Mouse (Mus musculus) cerebellum, postnatal 25 days (tissue): ENCODE data around the gene Ppig.
"Not testable (repeated sequence)": the region's sequence is repeated elsewhere in the genome, so short reads cannot be mapped to it uniquely, and the experiment has no call there.

Source experiments
- DNase-seq, 2 experiments: peaks; one replicate each; pipeline ENCODE4 v3.0.0; 2021; ENCODE audit warnings: mixed read lengths in 2 of 2

Ppig gene

GRCm38 (mm10) chr2:69722273-69722649, at the start of gene Ppig:
Ppig (plus strand) TSS chr2:69722545.
- DNase-seq: no peak

DNA sequence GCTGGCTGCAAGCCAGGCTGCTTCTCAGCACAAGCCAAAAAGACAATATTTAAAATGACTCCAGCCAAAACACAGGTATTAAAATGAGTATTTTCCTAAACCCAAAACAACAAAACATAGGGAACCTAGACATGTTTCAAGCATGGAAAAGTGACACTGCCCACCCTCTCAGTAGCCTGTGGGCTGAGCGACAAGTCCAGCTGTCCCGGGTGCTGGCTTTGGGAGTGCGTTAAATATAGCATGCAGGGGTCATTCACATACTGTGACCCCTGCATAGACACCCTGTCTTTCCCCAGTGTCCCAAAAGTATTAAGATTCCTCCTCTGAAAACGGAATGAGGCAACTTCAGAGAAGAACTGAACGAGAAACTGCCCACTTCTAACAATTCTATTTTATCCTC, 48.6 kb upstream of the Ppig start:
- peak in 1 of 2 experiments; percentile 38 for DNase-seq

DNA sequence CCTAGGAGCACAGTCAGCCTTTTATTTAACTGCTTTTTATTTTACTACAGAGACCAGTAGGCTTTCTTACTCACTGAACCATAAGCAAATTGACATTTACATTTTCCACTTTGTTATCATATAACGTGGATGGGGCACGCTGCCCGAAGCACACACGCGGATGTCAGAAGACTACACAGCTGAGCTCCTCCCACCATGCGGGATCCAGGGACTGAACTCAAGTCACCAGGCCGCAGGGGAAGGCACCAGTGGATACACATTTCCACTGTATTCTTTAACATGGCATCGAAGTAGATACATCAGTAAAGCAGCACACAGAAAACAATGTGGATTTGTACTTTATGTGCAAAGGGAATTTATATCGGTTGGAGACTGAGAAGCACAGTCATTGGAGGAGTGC, 47.1 kb upstream of the Ppig start:
- no peak for DNase-seq

- no peak for DNase-seq
Measured at GRCm38 (mm10) chr2:69676713-69677112, 45.6 kb upstream of the Ppig start.

DNA sequence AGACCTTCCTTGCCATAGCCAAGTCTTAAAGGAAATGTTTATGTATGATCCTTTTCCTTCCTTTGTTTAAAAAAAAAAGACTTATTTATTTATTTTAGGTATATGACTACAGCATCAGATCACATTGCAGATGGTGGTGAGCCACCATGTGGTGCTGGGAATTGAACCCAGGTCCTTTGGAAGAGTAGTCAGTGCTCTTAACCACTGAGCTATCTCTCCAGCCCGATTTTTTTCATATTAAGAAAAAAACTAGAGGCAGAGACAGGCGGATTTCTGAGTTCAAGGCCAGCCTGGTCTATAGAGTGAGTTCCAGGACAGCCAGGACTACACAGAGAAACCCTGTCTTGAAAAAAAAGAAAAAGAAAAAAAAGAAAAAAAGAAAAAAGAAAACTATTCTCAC, 45.1 kb upstream of the Ppig start:
- not testable (repeated sequence) for DNase-seq

DNA sequence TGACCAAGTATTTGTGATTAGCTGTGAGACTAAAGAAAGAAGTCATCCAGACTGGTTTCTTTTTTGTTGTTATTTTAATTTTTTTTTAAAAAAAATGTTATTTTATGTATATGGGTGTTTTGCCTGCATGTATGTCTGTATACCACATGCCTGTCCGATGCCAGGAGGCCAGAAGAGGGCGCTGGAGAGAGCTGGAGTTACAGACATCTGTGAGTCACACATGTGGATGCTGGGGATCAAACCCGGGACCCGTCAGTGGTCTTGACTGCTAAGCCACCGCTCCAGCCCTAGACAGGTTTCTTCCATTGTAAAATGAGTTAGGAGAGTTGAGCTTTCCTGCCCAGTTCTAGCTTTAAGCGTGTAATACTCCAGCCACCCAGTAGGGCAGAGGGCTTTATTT, 42.4 kb upstream of the Ppig start:
- peak in 1 of 2 experiments; percentile 10 for DNase-seq

DNA sequence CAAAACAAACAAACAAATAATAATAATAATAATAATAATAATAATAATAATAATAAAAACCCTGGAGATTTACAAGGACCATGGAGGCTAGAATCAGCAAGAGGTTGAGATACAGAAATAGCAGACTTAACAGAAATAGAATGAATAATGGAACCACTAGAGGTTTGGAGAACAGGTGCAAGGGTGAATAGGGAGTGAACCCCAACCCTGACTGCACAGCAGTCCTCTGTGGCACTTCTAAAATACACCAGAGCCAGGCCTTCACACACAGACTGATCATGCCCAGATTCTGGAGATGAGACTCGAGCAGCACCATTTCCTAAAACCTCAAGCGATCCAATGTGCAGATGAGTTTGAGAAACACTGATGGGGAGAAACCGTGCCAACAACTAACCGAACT, 40.4 kb upstream of the Ppig start:
- DNase-seq: no peak

- DNase-seq: no peak
Measured at GRCm38 (mm10) chr2:69683036-69683805, 39.1 kb upstream of the Ppig start.

DNA sequence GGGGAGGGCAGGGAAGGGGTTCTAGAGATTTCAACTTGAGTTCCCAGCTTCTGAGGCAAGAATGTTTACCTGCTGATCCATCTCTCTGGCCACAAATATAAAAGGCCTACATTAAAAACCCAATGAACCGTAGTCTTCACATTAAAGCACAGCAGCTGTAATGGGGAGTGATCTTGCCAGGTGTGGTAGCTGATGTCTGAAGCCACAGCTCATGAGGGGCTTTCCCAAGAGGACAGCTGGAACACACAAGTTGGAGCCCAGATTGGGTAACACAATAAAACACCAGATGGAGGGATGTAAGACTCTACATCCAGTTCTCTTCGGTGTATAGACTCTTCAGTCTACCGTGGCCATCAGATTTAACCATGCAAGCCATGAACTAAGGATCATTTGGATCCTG, 37.9 kb upstream of the Ppig start:
- no peak for DNase-seq

GRCm38 (mm10) chr2:69690214-69690613, 32.1 kb upstream of the Ppig start:
- no peak for DNase-seq

DNA sequence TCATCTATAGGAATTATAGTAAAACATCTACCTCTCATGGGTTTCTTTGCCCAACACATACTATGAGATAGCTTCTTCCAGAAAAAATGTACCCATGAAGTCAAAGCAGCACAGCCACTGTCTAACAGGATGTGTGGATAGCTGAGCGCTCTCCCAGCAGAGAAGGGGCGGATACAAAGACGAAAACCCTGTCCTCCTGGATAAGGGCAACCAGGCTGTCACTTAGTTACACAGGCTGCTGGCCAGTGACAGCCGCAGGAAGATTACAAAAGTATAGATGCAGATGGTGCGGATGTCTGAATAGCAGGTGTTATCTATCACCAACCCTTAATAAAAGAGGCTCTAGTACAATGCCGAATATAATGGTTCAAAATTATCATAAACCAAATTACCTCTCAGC, 31.5 kb upstream of the Ppig start:
- no peak for DNase-seq

DNA sequence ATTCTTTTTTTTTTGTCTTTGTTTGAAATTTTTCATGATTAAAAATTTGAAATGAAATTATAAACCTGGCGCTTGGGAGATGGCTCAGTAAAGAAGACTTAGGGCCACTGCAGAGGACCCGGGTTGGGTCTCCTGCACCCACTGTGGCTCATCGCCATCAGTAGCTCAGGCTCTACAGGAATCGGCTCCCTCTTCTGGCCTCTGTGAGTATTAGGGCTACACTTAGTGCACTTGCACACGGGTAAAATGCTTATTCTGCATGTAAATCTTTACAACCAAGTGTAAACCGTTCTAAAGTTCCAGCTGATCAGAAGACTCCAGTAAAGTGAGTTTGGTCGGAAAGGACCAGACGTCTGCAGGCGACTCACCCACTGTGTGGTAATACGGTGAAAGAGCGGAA, 28.8 kb upstream of the Ppig start:
- DNase-seq: no peak

- DNase-seq: no peak
Measured at GRCm38 (mm10) chr2:69700446-69700845, 21.9 kb upstream of the Ppig start.

DNA sequence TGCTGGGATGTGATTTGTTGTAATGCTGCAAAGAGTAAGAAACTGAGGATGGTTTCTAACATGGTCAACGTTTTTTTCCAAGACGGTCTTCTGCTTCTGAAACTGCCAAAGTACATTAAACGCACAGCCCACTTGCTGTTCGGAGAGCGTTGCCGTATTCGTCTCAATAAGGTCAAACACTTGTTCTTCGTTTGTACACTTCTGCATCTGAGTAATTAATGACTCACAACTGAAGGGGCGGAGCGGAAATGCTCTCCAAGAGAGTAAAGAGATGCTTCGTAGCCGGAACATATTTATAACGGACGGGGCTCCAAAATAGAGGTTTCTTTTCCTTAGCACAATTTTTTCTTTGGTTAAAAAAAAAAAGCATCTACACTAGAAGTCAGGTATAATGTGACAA, 10.2 kb upstream of the Ppig start:
- no peak for DNase-seq

DNA sequence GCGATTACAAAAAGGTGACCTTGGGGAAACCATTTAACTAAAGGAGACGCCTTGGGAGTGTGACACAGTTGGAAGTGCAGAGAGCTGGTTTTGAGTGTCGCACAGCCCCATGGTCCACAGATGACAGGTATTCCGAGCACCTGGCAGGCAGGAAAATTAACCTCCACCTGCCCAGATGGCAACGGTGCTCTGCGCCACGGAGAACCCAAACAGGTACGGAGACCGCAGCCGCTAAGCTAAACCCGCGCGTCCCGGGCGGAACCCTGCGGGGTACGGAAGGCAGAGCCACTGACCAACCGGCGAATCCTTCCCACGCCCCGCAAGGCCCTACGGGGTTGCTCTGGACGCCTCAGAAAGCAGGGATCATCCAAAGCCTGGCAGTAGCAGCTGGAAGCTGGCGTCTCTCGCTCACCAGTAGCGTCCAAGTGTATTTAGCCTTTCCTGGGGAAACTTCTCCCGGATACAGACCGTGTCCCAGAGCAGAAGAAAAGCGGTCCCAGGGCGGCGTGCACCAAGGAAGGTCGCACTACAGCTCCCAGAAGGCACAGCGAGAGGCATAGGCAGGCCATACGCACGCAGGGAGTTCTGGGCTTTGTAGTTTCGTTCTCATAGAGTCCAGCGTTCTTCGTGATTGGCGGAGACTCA, 9.2 kb upstream of the Ppig start, which contains the start of gene Fastkd1:
TSS of gene Fastkd1 (minus strand) at position 536 of the 645 bp plus-strand sequence.
- DNase-seq: peak; percentile 87 to 89

- no peak for DNase-seq
Measured at GRCm38 (mm10) chr2:69713626-69714014, 8.7 kb upstream of the Ppig start.

DNA sequence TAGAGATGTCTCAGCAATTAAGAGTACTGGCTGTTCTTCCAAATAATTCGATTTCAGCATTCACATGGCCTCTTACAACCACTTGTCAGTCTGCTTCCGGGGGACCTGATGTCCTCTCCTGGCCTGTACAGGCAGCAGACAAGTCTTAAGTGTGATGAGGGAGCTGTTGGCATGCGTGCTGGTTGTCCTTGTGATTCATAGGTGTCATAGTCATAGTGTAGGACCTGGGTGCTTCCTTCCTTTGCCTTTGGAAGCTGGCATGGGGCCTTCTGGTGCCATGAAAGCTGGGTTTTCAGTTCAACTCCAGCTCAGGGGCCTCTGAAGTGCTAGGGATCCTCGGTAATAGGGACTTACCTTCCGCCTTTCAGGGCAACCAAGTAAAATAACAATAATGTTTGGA, 8.2 kb upstream of the Ppig start:
- DNase-seq: peak in 1 of 2 experiments; percentile 14

- no peak for DNase-seq
Measured at GRCm38 (mm10) chr2:69716483-69716882, 5.9 kb upstream of the Ppig start.

- DNase-seq: no peak
Measured at GRCm38 (mm10) chr2:69719121-69719520, 3.2 kb upstream of the Ppig start.

GRCm38 (mm10) chr2:69722650-69723518, 539 bp downstream of the Ppig start:
- DNase-seq: peak; percentile 95 to 97

- no peak for DNase-seq
Measured at GRCm38 (mm10) chr2:69723519-69723825, 1.1 kb downstream of the Ppig start.

GRCm38 (mm10) chr2:69745091-69745490, 22.7 kb downstream of the Ppig start:
- peak in 1 of 2 experiments; percentile 21 for DNase-seq

GRCm38 (mm10) chr2:69760980-69761379, 38.6 kb downstream of the Ppig start:
- DNase-seq: no peak

GRCm38 (mm10) chr2:69763340-69763739, 41.0 kb downstream of the Ppig start:
- DNase-seq: no peak
